Mouse (Mus musculus): Measurements from ENCODE around the gene Slain2. TPM values are rescaled to one million over a fixed set of nuclear protein-coding genes. Genes with fewer than 3 reads are reported as not detected.
"Not testable (repeated sequence)": the region's sequence is repeated elsewhere in the genome, so short reads cannot be mapped to it uniquely, and the experiment has no call there.

Slain2 gene
- total RNA-seq, 2 experiments from 2014 or later = 57.1 to 66.7 TPM

DNA sequence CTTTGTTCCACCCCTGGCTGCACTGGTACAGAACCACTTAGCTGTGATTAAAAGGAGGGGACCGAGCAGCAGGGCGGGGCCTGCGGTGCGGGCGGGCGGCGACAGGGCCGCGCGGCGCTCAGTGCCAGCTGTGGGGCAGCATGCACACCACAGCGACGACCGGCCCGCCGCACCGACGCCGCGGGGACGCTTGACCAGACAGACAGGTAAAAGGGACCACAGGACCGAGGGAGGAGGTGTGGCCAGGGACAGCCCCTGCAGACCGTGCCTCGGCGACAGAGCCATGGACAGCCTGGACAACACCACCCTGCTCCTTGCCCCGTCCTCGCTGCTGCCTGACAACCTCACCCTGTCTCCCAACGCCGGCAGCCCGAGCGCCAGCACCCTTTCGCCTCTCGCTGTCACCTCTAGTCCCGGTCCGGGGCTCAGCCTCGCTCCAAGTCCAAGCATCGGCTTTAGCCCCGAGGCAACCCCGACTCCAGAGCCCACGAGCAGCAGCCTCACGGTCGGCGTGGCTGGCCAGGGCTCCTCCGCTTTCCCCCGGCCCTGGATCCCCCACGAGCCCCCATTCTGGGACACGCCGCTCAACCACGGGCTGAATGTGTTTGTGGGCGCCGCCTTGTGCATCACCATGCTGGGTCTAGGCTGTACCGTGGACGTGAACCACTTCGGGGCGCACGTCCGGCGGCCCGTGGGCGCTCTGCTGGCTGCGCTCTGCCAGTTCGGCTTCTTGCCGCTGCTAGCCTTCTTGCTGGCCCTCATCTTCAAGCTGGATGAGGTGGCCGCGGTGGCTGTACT lies 92.9 kb downstream of the Slain2 start, which contains the start of gene Slc10a4:
Slc10a4 (plus strand) TSS at position 100 of the 798 bp plus-strand sequence.
- intact Hi-C loops (cut with DNase I) = no loop called here
- DNase-seq = peak; percentile 18

DNA sequence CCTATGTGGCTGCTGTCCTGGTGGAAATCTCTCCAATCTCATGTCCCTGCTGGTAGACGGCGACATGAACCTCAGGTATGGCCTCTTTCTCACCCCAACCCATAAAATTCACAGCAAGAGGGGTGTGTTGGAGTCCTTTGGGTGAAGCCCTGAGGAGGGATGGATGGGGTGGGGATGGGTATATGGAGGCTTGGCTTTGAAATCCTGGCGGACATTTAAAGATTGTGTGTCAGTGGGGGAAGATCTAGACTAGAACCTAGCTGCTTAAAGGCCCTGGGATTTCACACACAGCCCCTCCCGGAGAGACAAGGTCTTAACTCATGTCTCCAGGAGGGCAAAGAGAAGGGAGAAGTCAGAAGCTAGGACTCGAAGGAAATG lies 93.5 kb downstream of the Slain2 start:
- intact Hi-C loops (cut with DNase I) = no loop called here

DNA sequence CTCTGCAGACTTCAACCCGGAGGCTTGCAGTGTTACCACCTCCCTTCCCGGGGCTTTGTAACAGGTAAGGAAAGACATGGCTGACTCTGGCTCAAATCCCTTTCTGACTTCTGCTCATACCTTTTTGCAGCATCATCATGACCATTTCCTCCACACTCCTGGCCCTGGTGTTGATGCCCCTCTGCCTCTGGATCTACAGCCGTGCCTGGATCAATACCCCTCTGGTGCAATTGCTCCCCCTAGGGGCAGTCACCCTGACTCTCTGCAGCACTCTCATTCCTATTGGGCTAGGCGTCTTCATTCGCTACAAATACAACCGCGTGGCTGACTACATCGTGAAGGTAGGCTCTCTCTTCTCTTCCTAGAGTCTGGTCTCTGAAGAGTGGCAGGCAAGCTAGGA lies 94.1 kb downstream of the Slain2 start:
- DNase-seq; intact Hi-C loops (cut with DNase I): not testable (repeated sequence)

More for the DNA sequence above, 93.5 kb downstream of the Slain2 start:
- DNase-seq = no peak

DNA sequence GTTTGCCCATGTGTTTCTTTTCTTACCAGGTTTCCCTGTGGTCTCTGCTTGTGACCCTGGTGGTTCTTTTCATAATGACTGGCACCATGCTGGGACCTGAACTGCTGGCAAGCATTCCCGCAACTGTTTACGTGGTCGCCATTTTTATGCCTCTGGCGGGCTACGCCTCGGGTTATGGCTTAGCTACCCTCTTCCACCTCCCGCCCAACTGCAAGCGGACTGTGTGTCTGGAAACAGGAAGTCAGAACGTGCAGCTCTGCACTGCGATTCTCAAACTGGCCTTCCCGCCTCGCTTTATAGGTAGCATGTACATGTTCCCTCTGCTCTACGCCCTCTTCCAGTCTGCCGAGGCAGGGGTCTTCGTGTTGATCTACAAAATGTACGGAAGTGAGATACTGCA lies 97.7 kb downstream of the Slain2 start:
- DNase-seq; intact Hi-C loops (cut with DNase I): not testable (repeated sequence)

DNA sequence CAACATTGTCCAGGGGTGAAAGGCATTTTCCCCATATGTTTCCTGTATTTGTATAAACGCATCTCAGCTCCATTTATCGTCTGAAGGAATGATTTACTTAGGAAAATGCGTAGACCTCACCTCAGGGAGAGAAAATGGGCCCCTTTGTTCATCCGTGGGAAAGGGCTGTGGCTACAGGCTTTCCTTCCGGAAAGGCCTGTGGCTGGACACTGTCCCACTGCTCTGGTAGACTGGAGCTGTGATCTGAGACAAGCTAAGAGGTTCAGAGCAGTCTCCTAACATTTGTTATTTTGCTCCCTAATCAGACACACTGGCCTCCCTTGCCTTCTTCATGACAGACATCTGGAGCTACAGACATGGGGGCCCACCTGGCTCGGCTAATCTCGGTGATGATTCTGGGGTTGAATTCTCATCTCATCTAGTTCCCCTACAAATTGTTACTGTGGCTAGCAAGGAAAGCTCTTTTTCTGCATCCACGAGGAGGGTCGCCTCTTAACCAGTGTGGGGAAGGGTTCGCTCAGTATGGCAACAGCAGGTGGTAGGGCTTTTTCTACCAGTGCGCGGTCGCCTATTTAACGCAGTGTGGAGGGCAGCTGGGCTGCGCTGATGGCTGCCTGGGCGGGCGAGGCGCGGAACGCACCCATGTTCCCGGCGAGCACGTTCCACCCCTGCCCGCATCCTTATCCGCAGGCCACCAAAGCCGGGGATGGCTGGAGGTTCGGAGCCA lies 98.9 kb downstream of the Slain2 start:
- intact Hi-C loops (cut with DNase I); DNase-seq: not testable (repeated sequence)

DNA sequence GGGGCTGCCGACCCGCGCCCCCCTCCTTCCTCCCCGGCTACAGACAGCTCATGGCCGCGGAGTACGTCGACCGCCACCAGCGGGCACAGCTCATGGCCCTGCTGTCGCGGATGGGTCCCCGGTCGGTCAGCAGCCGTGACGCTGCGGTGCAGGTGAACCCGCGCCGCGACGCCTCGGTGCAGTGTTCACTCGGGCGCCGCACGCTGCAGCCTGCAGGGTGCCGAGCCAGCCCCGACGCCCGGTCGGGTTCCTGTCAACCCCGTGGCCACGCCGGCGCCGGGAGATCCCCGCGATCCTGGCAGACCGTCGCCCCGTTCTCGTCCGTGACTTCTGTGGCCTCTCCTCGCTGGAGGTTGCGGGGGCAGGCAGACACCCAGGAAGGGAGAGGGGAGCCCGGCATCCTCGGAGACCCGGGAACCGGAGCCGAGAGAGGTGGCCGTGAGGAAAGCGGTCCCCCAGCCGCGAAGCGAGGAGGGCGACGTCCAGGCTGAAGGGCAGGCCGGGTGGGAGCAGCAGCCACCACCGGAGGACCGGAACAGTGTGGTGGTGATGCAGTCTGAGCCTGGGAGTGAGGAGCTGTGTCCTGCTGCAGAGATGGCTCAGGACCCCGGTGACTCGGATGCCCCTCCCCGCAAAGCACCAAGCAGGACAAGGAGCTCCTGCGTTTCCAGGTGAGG lies 99.6 kb downstream of the Slain2 start:
- DNase-seq; intact Hi-C loops (cut with DNase I): not testable (repeated sequence)

DNA sequence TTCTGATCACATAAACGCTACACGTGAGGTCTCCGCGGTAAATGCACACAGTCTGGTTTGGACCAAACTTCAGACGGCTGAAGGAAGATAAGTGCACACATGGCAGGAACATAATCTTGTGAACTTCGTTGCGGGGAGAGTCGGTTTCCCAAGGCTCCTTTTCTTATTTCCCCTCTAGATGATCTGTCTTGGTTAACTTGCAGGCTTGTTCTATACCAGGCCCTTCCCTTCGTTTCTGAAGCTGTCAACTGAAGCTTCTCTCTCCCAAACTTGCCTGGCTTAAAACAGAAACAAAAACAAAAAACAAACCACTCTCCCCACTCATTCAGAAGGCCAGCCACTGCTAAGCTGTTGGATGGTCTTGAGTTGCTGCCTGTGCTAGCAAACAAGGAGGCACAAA lies 100.6 kb downstream of the Slain2 start:
- intact Hi-C loops (cut with DNase I) = no loop called here
- no peak for DNase-seq

DNA sequence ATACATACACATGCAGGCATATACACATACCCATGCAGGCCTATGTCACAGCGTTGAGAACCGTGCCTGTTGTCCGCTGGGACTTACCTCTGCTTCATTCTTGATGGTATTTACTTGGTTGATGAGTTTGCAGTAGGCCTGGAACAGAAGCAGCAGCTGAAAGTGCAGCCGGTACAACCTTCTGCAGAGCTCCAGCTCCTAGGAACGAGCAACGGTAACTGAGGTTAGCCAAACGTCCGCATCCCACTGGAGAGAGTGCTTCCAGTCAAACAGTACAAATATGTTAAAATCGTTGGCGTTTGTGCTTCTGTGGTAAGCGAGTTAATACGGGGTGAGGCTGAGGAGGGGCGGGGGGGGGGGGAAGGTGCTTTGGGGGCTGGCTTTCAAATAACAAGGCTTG lies 109.7 kb downstream of the Slain2 start:
- intact Hi-C loops (cut with DNase I) = no loop called here
- no peak for DNase-seq

Other genes starting within 250 kb of the Slain2 start
- under 1 TPM; 0.18 to 0.40 TPM for gene Txk, start 161.5 kb upstream of the Slain2 start, total RNA-seq (2021)
- gene Tec, start 45.8 kb upstream of the Slain2 start, total RNA-seq (2021) = 10 to 100 TPM; 13.6 to 16.1 TPM
- not detected for gene Gm10135, start 60.4 kb downstream of the Slain2 start, total RNA-seq (2021)
- gene Slc10a4, start 92.6 kb downstream of the Slain2 start, total RNA-seq (2021) = 10 to 100 TPM in 1 of 2 experiments, 1 to 10 TPM in 1; 9.8 to 11.5 TPM

All from left cerebral cortex, postnatal 4 days (tissue).